Mouse (Mus musculus): ENCODE results near the gene Kif13a.

DNA sequence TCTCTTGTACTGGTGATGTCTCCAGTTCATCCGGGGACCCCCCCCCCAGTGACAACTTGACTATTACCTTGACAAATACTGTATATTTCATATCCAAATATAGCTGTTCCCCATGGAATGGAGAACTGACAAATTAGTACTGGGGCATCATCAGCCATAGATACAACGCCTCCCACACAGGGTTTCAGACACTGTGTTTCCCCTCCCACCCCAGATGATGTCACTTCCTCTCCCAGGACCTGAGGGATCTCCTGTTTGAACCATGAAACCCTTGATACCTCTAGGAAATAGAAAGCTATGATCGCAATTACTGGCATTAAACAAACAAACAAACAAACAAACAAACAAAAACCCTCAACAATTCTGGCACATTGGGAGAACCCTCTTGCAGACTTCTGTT, 15.6 kb upstream of the Kif13a start:
- TF ChIP-seq CTCF (IDR thresholded peaks at IDR 0.05; ENCODE audit: borderline replicate concordance, extremely low read depth, insufficient read depth, insufficient read length) (no peak), POLR2A (IDR thresholded peaks at IDR 0.05; ENCODE audit: borderline replicate concordance, extremely low read depth, insufficient read depth, insufficient read length, poor library complexity, severe bottlenecking) (no peak)
